Mouse (Mus musculus): Measurements from ENCODE around the gene Thap7.

The Thap7 gene

GRCm38 (mm10) chr16:17553910-17554685 is 23.2 kb upstream of the Thap7 start:
- no peak for TF ChIP-seq GATA4 (IDR thresholded peaks at IDR 0.05; ENCODE audit: insufficient replicate concordance, low read length)

GRCm38 (mm10) chr16:17552837-17553236 is 21.9 kb upstream of the Thap7 start:
- TF ChIP-seq GATA4 (IDR thresholded peaks at IDR 0.05; ENCODE audit: insufficient replicate concordance, low read length), result no peak

- TF ChIP-seq GATA4 (IDR thresholded peaks at IDR 0.05; ENCODE audit: insufficient replicate concordance, low read length), result no peak
Observed at GRCm38 (mm10) chr16:17542632-17543031, 11.7 kb upstream of the Thap7 start.

- TF ChIP-seq GATA4 (IDR thresholded peaks at IDR 0.05; ENCODE audit: insufficient replicate concordance, low read length), result no peak
Observed at GRCm38 (mm10) chr16:17536584-17536983, 5.6 kb upstream of the Thap7 start.

GRCm38 (mm10) chr16:17532676-17533329 is 1.9 kb upstream of the Thap7 start:
- no peak for TF ChIP-seq GATA4 (IDR thresholded peaks at IDR 0.05; ENCODE audit: insufficient replicate concordance, low read length)

- TF ChIP-seq GATA4 (IDR thresholded peaks at IDR 0.05; ENCODE audit: insufficient replicate concordance, low read length), result no peak
Observed at GRCm38 (mm10) chr16:17532271-17532670, 1.3 kb upstream of the Thap7 start.

- TF ChIP-seq GATA4 (IDR thresholded peaks at IDR 0.05; ENCODE audit: insufficient replicate concordance, low read length), result no peak
Observed at GRCm38 (mm10) chr16:17529981-17530586, 852 bp downstream of the Thap7 start.

GRCm38 (mm10) chr16:17528276-17528675 is 2.7 kb downstream of the Thap7 start:
- TF ChIP-seq GATA4 (IDR thresholded peaks at IDR 0.05; ENCODE audit: insufficient replicate concordance, low read length), result no peak

- no peak for TF ChIP-seq GATA4 (IDR thresholded peaks at IDR 0.05; ENCODE audit: insufficient replicate concordance, low read length)
Observed at GRCm38 (mm10) chr16:17527606-17528005, 3.3 kb downstream of the Thap7 start.

- TF ChIP-seq GATA4 (IDR thresholded peaks at IDR 0.05; ENCODE audit: insufficient replicate concordance, low read length), result no peak
Observed at GRCm38 (mm10) chr16:17526223-17526622, 4.7 kb downstream of the Thap7 start.

GRCm38 (mm10) chr16:17525524-17525923 is 5.4 kb downstream of the Thap7 start:
- TF ChIP-seq GATA4 (IDR thresholded peaks at IDR 0.05; ENCODE audit: insufficient replicate concordance, low read length), result no peak

GRCm38 (mm10) chr16:17524156-17524555 is 6.8 kb downstream of the Thap7 start:
- TF ChIP-seq GATA4 (IDR thresholded peaks at IDR 0.05; ENCODE audit: insufficient replicate concordance, low read length), result no peak

GRCm38 (mm10) chr16:17518910-17519309 is 12.0 kb downstream of the Thap7 start:
- TF ChIP-seq GATA4 (IDR thresholded peaks at IDR 0.05; ENCODE audit: insufficient replicate concordance, low read length), result no peak

GRCm38 (mm10) chr16:17511431-17511830 is 19.5 kb downstream of the Thap7 start:
- no peak for TF ChIP-seq GATA4 (IDR thresholded peaks at IDR 0.05; ENCODE audit: insufficient replicate concordance, low read length)

- no peak for TF ChIP-seq GATA4 (IDR thresholded peaks at IDR 0.05; ENCODE audit: insufficient replicate concordance, low read length)
Observed at GRCm38 (mm10) chr16:17510686-17511085, 20.2 kb downstream of the Thap7 start.

GRCm38 (mm10) chr16:17510143-17510542 is 20.8 kb downstream of the Thap7 start:
- no peak for TF ChIP-seq GATA4 (IDR thresholded peaks at IDR 0.05; ENCODE audit: insufficient replicate concordance, low read length)
